Mouse (Mus musculus) embryonic facial prominence, embryonic 10.5 days (tissue): ENCODE results near the gene Sobp. TPM values are rescaled to one million over a fixed set of nuclear protein-coding genes. Genes with fewer than 3 reads are reported as not detected.

ENCODE experiments used
- DNase-seq: peaks from one replicate; pipeline ENCODE4 v3.0.0-alpha.2; 2017; ENCODE audit warnings: low spot score
- H3K27ac ChIP-seq: fragments of 300-500 bp; sonication (generic); replicated peaks from 2 replicates; pipeline ENCODE4 v1.5.1; 2016; ENCODE audit warnings: mild to moderate bottlenecking
- H3K27me3 ChIP-seq: fragments of 300-500 bp; sonication (generic); replicated peaks from 2 replicates; pipeline ENCODE4 v1.6.1; 2016; ENCODE audit warnings: low read depth, mild to moderate bottlenecking; ENCODE audit not compliant: poor library complexity, severe bottlenecking
- H3K36me3 ChIP-seq: fragments of 300-500 bp; sonication (generic); replicated peaks from 2 replicates; pipeline ENCODE4 v1.6.1; 2016; ENCODE audit warnings: mild to moderate bottlenecking, moderate library complexity
- H3K4me1 ChIP-seq: fragments of 300-500 bp; sonication (generic); 2 replicates; pipeline ENCODE4 v1.6.1; 2016
- H3K4me3 ChIP-seq: fragments of 300-500 bp; sonication (generic); 2 replicates; pipeline ENCODE4 v1.5.1; 2016; ENCODE audit warnings: mild to moderate bottlenecking, moderate library complexity
- H3K9me3 ChIP-seq: fragments of 300-500 bp; sonication (generic); 2 replicates; pipeline ENCODE4 v1.6.1; 2016; ENCODE audit warnings: mild to moderate bottlenecking
- WGBS: fragments of 180-500 bp; shearing (Covaris S2); methylation state at CpG from one replicate; pipeline ENCODE4 v1.1.7; 2016; 5-methylcytosine and 5-hydroxymethylcytosine counted together
- polyA plus RNA-seq: library from polyadenylated mRNA; unstranded; fragments of >200 nt; fragmentation: Nextera tagmentation; extraction: Ambion mirVana; gene quantifications from 2 replicates; pipeline ENCODE4 v1.2.1, GENCODE M21; 2016

Gene Sobp
- polyA plus RNA-seq: 3.1 and 3.2 TPM in 2 replicates

DNA sequence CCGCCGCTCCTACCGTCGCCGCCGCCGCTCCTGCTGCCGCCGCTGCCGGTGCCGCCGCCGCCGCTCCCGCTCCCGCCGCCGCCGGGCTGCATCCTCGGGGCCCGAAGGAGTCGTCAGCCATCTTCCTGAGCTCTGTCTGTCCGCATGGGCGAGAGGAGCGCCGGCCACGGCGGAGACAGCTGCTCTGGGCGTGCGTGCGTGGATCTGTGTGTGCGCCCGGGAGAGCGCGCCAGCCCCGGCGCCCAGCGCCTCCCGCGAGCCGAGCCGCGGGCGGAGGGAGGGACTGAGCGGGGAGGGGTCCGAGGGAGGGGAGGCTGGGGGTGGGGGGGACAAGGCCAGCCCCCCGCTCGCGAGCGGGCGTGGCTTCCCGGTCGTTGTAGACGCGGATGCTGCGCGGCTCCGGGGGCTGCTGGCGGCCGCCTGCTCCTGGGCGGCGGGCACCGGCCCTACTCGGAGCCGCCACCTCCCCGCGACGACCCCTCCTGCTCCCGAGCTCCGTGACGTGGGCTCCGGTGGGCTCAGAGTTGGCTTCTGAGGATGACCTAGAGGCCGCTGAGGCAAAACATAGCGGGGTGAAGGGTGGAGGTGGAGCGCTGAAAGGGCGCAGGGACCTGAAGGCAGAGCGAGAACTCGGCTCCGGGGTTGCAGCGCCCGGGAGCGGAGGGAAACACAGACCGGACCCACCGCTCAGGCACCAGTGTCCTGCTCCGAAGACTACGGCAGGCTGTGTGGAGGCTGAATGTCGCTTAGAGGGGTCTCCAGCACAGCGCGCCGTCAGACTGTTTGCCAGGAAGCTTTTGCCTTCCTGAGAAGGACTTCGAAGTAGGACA lies at the start of gene Sobp, which contains the start of gene 9030612E09Rik:
Gene Sobp (minus strand): TSS at position 205 of the 830 bp plus-strand sequence.
Gene 9030612E09Rik (plus strand): TSS at position 379 of the 830 bp plus-strand sequence.
- peaks cover 68% of the 10 kb centered on the region for H3K27me3 ChIP-seq
- no peaks in the 10 kb centered on the region for H3K36me3 ChIP-seq
- under 1% methylated on average over 91 of the region's 91 CpGs for WGBS
- H3K4me1 ChIP-seq: peaks cover 49% of the 10 kb centered on the region
- H3K4me3 ChIP-seq: peak within 1 kb of the TSS; percentile 94
- H3K9me3 ChIP-seq: no peaks in the 10 kb centered on the region
- H3K27ac ChIP-seq: peak within 1 kb of the TSS; percentile 93
- DNase-seq: peak; percentile 85

DNA sequence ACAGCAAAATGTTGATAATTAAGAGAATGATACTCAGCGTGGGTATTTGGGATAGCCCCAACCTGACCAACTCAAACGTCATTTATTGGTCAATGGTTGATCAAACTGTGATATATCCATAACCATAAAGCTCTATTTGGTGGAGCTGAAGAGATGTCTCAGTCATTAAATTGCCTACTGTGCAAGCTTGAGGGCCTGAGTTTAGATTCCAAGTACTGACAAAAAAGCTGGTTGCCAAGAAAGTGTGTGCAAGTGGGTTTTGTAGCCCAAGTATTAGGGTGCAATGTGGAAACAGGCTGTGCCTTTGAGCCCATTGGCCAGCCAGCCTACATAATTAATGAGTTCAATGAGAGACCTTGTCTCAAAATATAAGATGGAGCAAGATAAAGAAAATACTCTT lies 49.1 kb upstream of the Sobp start:
- DNase-seq: no peak
- peaks cover 19% of the 10 kb centered on the region for H3K4me1 ChIP-seq
- peaks cover 7% of the 10 kb centered on the region; the same call in 1 of the 2 replicates for H3K36me3 ChIP-seq
- no peaks in the 10 kb centered on the region for H3K9me3 ChIP-seq
- no peak overlapping the region for H3K27ac ChIP-seq
- H3K4me3 ChIP-seq: no peak overlapping the region
- WGBS: 90% methylated on average over 2 of the region's 2 CpGs
- H3K27me3 ChIP-seq: no peaks in the 10 kb centered on the region

DNA sequence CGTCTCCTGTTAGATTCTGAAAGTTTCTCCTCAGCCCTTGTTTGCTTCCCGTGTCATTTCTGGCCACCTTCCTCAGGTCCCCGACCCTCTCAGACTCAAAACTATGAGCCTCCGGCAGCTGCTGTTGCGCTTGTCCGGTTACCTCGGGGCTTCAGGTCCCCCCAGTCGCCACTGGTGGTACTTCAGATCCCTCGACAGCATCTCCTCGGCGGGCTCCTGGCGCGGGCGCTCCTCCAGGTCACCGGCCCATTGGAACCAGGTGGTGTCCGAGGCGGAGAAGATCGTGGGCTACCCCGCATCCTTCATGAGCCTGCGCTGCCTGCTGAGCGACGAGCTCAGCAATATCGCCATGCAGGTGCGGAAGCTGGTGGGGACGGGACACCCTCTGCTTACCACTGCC lies 47.3 kb upstream of the Sobp start:
- no peak for DNase-seq
- H3K36me3 ChIP-seq: peaks cover 7% of the 10 kb centered on the region; the same call in 1 of the 2 replicates
- H3K4me3 ChIP-seq: peak overlapping the region; percentile 95
- WGBS: under 1% methylated on average over 25 of the region's 25 CpGs
- no peaks in the 10 kb centered on the region for H3K27me3 ChIP-seq
- H3K4me1 ChIP-seq: peaks cover 19% of the 10 kb centered on the region
- H3K9me3 ChIP-seq: no peaks in the 10 kb centered on the region
- H3K27ac ChIP-seq: peak overlapping the region; percentile 96

DNA sequence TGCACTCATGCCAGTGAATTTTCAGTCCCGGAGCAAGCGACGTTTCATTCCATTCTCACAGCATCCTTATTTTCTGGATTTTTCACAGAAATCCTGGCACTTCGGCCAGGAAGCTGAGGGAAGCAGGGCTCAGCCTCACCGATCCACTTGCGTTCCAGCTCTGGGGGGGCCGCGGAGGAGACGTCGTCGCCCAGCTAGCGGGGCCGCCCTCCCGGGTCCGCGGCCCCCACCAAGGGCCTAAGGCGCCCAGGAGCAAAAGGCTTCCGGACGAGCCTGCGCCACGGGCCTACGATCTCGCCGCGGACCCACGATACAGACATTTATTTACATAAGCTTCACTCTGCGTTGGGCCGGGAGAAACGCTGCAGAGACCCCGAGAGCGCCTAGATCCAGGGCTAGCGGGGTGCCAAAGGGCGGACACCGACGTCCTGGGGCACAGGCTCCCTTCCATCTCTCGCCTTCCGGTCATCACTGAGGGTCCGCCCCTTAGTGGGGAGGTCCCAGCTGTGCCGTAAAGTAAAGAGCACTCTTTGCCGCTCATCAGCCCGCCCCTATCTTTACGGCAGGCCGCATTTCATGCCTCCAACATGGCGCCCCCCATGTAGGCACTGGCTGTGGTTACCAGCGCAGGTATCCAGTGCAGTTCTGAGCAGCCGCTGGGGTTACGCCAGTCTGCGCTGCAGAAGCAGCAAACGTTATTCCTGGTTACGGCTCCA lies 46.7 kb upstream of the Sobp start, which contains the start of gene Pdss2:
Gene Pdss2 (plus strand): TSS at position 577 of the 716 bp plus-strand sequence.
- H3K36me3 ChIP-seq: peaks cover 7% of the 10 kb centered on the region; the same call in 1 of the 2 replicates
- H3K27ac ChIP-seq: peak within 1 kb of the TSS; percentile 96
- no peaks in the 10 kb centered on the region for H3K9me3 ChIP-seq
- peak; percentile 94 for DNase-seq
- peak within 1 kb of the TSS; percentile 95 for H3K4me3 ChIP-seq
- no peaks in the 10 kb centered on the region for H3K27me3 ChIP-seq
- H3K4me1 ChIP-seq: peaks cover 19% of the 10 kb centered on the region
- WGBS: under 1% methylated on average over 50 of the region's 50 CpGs

DNA sequence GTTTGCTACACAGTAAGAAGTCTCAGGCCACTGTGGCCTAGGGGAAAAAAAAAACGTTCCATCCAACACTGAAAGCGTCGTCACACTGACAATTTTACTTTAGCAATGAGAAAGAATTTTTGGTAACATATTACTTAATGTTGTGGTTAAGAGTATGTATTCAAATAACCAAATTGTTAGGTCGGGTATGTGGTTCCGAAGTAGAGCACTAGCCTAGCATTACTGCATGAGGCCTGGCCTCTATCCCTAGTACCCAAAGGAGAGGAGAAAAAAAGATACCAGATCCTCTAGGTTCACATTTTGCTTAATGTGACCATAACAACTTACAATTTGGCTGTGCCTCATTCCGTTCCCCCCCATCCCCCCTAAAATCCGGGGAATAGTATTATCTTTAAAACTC lies 46.1 kb upstream of the Sobp start:
- Histone ChIP-seq H3K4me1 (peaks cover 19% of the 10 kb centered on the region), H3K9me3 (no peaks in the 10 kb centered on the region), H3K27me3 (no peaks in the 10 kb centered on the region), H3K27ac (peak overlapping the region; percentile 96), H3K36me3 (peaks cover 6% of the 10 kb centered on the region; the same call in 1 of the 2 replicates), H3K4me3 (peak overlapping the region; percentile 95)
- WGBS: 13% methylated on average over 7 of the region's 7 CpGs
- no peak for DNase-seq

GRCm38 (mm10) chr10:43217361-43217900 lies 43.1 kb upstream of the Sobp start:
- H3K36me3 ChIP-seq: no peaks in the 10 kb centered on the region
- peaks cover 15% of the 10 kb centered on the region for H3K4me1 ChIP-seq
- WGBS: 93% methylated on average over 13 of the region's 13 CpGs
- no peaks in the 10 kb centered on the region for H3K27me3 ChIP-seq
- H3K27ac ChIP-seq: no peak overlapping the region
- no peaks in the 10 kb centered on the region for H3K9me3 ChIP-seq
- H3K4me3 ChIP-seq: no peak overlapping the region
- DNase-seq: no peak

DNA sequence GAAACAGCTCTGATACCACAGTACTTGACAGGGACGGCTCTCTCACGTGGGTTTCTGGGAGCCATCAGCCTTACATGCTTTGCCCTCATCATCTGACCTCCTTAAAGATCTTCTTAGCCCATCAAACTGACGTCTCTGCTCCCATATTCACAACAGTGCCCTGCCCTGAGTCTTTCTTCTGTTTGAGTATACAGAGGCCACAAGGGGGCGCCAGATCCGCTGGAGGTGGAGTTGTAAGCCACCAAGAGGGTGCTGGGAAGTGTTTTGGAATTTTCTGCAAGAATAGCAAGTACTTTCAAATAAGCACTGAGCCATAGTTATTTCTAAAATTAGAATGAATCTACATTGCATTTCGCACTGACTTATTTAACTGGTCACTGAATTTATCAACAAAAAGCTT lies 37.5 kb upstream of the Sobp start:
- 31% methylated on average over 6 of the region's 6 CpGs for WGBS
- H3K4me1 ChIP-seq: no peaks in the 10 kb centered on the region
- H3K36me3 ChIP-seq: no peaks in the 10 kb centered on the region
- DNase-seq: peak; percentile 56
- no peaks in the 10 kb centered on the region for H3K27me3 ChIP-seq
- H3K9me3 ChIP-seq: peaks cover 4% of the 10 kb centered on the region; the same call in 1 of the 2 replicates
- H3K4me3 ChIP-seq: no peak overlapping the region
- H3K27ac ChIP-seq: no peak overlapping the region

DNA sequence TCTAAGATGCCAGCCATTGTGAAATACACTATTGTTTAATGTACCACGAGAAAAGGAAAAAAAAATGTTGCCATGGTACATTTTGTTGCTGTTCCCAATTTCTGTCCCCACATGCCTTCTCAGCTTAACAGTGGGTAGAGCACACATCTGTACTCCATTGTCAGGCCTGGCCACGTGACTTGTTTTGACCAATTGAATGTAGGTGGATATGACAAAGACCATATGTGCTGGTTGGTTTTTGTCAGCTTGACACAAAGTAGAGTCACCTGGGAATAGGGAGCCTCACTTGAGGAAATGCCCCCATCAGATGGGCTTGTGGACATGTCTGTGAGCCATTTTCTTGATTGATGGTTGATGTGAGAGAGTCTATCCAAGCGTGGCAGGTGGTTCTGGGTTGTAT lies 29.5 kb upstream of the Sobp start:
- no peak for DNase-seq
- 78% methylated on average over 3 of the region's 3 CpGs for WGBS
- Histone ChIP-seq H3K4me3 (no peak overlapping the region), H3K9me3 (no peaks in the 10 kb centered on the region), H3K36me3 (no peaks in the 10 kb centered on the region), H3K4me1 (no peaks in the 10 kb centered on the region), H3K27me3 (no peaks in the 10 kb centered on the region), H3K27ac (no peak overlapping the region)

DNA sequence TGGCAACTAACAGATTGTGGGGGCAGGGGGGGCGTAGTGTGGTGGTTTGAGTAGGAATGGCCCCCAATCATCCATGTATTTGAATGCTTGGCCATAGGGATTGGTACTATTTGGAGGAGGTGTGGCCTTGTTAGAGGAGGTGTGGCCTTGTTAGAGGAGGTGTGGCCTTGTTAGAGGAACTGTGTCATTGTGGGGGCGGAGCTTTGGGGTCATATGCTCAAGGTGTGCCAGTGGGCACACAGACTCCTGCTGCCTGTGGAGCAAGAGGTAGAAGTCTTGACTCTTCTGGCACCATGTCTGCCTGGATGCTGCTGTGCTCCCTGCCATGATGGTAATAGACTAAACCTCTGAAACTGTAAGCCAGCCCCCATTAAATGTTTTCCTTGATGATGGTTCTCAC lies 25.9 kb upstream of the Sobp start:
- Histone ChIP-seq H3K36me3 (no peaks in the 10 kb centered on the region), H3K4me3 (no peak overlapping the region), H3K27me3 (no peaks in the 10 kb centered on the region), H3K4me1 (no peaks in the 10 kb centered on the region), H3K9me3 (no peaks in the 10 kb centered on the region), H3K27ac (no peak overlapping the region)
- 93% methylated on average over 2 of the region's 2 CpGs for WGBS
- DNase-seq: no peak

- Histone ChIP-seq H3K9me3 (no peaks in the 10 kb centered on the region), H3K4me1 (peaks cover 5% of the 10 kb centered on the region), H3K27me3 (peaks cover 43% of the 10 kb centered on the region), H3K4me3 (no peak overlapping the region), H3K36me3 (no peaks in the 10 kb centered on the region), H3K27ac (no peak overlapping the region)
- no peak for DNase-seq
- WGBS: 78% methylated on average over 5 of the region's 5 CpGs
Measured at GRCm38 (mm10) chr10:43180313-43180912, 6.1 kb upstream of the Sobp start.

- peak; percentile 48 for DNase-seq
- H3K27me3 ChIP-seq: peaks cover 70% of the 10 kb centered on the region
- no peaks in the 10 kb centered on the region for H3K36me3 ChIP-seq
Measured at GRCm38 (mm10) chr10:43175156-43175601, 849 bp upstream of the Sobp start.

DNA sequence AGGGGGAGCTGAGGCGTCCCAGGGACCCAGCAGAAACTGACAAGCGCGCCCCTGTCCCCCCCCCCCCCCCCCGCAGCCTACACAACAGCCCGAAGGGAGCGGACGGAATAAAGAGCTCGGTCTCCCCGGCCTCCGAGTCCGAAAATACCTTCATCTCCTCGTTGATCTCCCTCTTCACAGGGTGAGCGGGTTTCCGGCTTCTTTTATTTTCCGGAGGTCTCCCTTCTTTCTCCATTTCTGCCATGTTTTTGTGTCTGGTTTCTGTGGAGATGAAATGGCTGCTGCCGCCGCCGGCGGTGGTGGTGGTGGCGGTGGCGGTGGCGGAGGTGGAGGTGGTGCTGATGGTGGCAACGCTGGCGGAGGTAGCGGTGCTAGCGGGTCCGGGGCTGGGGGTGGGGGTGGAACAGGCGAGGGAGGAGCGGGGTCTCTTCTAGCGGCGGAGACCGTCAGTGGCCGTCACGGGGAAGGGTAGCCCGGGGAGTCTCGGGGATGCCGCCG lies 453 bp downstream of the Sobp start:
- WGBS: 0% methylated on average over 35 of the region's 38 CpGs
- Histone ChIP-seq H3K27me3 (peaks cover 64% of the 10 kb centered on the region), H3K4me1 (peaks cover 56% of the 10 kb centered on the region)

More at GRCm38 (mm10) chr10:43175156-43175601, 849 bp upstream of the Sobp start:
- Histone ChIP-seq H3K4me3 (peak overlapping the region; percentile 94), H3K4me1 (peaks cover 47% of the 10 kb centered on the region), H3K27ac (peak overlapping the region; percentile 93), H3K9me3 (no peaks in the 10 kb centered on the region)
- WGBS: 0% methylated on average over 18 of the region's 18 CpGs

More for the DNA sequence above, 453 bp downstream of the Sobp start:
- Histone ChIP-seq H3K4me3 (peak overlapping the region; percentile 94), H3K9me3 (no peaks in the 10 kb centered on the region), H3K27ac (peak overlapping the region; percentile 93), H3K36me3 (no peaks in the 10 kb centered on the region)
- DNase-seq: peak; percentile 76
